Mouse (Mus musculus) cerebellum, postnatal 36 days (tissue): ENCODE measurements at regions not wholly inside any gene's neighbourhood (a gene's known extent, or its start where the extent isn't known, plus 50 kb on each side); places are given as distances from the start of the nearest gene placed in this dataset.
A peak's percentile ranks its signal among the peaks of the same experiment; 100 is the strongest.

Experiments
- DNase-seq, 2 experiments: peaks; one replicate each; pipeline ENCODE4 v3.0.0; 2021 to 2022; ENCODE audit warnings: mixed read lengths in 2 of 2

DNA sequence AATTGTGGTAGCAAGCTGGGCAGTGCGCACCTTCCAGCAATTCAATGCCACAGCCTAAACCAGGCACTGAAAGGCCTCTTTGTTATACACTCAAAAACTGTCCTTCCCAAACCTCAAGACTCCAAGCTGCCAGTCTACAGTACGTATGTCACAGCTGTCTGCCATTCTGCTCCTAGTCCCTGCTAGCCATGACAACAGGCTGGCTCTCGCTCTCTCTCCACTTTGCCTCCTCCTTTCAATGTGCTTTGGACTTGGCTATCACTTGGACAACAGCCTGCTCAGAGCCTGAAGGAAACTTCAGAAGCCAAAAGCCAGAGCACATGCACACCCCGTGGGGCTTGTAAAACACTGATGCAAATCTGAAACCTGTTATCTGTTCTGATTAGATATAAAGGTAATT is 125.9 kb upstream of the Plcz1 start:
- DNase-seq = no peak

DNA sequence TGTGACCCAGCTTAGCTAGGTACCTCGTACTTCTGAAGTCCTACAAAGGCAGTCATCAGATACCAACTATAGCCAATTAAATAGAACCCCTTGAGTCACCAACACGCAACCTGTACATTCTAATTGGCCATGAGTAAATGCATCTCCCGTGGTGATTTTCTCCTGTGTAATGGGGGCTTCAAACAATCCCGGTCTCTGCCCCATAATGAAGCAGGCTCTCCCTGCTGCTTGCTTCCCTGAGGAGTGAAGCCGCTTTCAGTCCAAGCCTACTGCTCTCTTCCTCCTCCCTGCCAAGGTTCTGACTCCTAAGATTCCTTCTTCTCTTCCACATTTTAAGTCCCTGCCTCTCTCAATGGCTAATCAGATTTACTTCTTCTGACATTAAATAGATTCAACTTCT is 121.5 kb upstream of the Plcz1 start:
- DNase-seq = no peak

DNA sequence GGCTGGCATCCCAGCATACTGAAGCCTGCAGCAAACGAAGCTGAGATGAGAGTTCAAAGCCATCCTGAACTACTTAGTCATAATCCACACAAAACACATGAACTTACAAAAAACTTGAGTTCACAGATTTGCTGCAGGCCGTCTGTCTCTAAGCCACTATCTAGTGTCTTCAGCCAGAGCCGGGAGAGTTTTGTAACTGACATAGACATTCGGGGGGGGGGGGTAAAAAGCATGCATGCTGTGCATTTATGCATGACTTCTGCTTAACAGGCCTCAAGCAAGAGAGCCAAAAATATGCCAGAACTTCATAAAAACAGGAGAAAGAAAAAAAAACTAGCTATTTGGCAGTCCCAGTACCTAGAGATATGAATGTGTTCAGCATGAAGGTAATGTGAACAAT is 120.2 kb upstream of the Plcz1 start:
- DNase-seq = no peak

DNA sequence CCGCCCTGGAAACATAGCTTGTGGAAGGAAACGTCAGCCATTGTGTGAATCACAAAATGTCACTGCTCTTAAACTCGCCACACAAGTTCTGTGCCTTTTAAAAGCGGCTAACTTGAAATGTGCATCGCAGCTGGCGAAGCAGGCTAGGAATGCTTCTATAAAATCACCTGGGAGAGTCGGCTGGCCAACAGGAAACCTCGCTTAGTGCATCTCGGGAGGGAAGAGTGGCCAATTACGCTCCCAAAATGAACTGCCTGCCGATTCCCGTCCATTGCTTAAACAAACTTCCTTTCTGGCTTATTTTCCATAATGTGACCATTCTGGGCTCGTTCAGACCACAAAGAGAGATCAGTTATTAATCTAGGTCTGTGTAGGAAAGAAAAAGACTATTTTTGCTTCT is 119.7 kb upstream of the Plcz1 start:
- DNase-seq = no peak

DNA sequence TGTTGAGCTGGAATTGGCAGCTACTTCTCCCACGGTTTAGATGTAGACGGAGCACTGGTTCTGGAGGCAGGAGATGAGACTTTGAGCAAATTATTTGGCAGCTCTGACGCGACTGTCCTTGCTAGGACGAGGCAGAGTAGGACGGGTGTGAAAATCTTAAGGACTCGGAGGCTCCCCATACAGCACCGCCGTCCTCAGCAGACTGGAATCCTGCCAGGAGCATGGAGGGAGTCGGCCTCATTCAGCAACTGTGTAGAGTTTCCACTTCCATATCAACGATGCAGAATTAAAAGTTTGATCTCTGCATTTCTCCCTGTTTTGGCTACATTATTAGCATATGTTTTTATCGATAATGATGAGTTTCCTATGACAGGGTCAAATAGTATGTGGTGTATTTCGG is 117.7 kb upstream of the Plcz1 start:
- peak; percentile 20 for DNase-seq

DNA sequence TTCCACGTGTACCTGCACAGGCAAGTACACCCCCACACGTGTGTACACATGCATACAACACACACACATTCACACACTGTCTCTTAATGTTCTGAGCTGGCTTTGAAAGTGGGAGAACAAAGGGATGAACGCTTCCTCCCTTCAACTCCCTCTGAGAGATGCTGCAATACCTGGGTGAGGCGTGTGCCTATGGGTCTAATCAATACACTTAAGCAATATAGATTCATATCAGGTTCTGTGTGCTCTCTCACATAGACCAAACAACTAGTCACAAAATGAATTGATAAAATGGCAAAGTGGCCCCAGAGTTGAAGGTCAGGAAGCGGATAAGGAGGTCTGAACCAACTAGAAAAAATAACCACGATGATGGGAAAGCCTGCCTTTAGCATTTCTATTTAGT is 116.1 kb upstream of the Plcz1 start:
- DNase-seq = no peak

DNA sequence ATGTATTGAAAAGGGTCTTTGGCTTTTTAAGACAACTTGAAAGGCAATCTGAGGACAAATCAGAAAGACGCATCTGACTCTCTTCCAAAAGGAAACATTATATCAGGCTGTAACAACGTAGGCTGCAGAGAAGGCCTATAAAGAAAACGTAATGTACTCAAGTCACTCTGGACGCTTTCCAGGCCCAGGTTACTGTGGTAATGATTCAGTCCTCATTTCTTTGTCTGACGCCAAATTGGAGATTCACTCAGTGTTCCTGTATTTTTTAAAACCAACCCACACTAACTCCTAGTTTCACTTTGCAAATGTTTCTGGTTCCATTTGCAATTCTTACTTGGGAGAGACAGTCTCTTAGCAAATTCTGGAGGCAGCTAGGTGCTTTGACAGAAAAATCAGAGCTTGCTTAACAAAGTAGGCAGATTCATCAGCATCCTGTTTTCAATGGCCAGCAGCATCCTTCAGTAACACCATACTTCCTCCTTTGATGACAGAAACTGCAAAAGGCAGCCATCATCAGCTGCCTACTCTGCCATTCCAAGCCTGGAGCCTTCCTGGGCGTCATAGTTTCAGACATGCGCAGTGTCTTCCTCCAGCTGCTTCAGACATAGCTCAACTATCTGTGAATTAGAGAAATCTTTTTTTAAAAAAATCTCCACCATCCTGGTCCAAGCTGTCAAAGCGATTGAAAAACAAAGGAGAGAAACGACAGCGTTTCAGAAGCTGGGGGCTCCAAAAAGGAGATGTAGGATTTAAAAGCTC is 111.3 kb upstream of the Plcz1 start:
- no peak for DNase-seq

DNA sequence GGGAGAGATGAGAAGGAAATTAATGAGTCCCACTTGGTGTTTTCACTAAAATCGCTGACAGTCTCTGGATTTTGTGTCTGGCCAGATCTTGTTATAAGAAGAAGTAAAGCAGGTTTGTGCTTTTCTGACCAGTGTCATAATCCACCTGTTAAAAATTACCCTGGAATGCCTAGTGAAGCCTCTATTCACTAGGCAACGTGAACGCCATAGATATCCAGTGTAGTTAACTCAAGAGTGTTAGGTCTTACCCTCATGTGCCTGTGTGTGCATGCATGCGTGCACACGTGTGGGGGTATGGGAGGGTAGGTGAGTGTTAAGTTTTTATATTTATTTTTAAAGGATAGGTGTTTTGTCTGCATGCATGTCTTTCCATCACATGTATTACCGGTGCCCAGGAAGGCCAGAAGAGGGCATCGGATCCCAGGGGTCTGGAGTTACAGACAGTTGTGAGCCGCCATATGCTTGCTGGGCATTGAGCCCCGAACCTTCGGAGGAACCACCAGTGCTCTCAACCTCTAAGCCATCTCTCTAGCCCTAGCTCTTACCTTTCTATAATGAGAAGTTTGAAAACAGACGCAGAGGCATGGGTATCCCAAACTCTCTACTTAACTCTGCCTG is 107.5 kb upstream of the Plcz1 start:
- DNase-seq = no peak

DNA sequence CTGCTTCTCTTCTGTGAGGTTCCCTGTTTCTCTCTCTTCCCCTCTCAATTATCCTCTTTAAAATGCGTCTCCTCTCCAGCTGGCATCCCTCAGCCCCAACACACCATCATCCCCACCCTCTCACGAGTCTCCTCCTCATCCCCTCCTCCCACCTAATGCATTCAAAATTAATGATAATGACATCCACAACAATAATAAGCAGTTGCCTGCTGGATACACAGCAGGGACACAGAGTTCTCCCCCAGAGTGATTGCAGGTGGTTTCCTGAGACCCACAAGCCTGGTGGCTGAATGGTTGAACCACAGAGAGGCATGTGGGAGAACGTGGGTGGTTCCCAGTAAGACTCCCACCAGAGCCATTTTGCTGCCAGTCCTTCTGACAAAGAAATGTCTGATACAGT is 106.9 kb upstream of the Plcz1 start:
- no peak for DNase-seq

DNA sequence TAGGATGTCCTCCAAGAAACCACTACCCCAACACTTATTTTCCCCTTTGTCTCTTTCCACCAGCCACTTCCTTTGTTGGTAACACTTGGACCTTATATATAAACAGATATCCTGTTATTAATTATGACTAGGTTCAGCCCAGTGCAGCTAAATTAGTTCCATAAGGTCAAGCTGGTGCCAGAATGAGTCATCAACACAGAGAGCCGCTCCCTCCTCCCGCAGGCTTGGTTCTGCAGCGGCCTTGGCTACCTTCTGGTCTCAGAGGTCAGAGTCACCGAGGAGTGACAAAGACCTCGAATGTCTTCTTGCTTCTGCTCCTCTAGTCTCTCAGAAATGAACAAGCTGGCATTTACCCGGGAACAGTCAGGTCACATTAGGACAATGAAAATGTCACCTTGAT is 106.5 kb upstream of the Plcz1 start:
- DNase-seq = peak; percentile 14 to 28

DNA sequence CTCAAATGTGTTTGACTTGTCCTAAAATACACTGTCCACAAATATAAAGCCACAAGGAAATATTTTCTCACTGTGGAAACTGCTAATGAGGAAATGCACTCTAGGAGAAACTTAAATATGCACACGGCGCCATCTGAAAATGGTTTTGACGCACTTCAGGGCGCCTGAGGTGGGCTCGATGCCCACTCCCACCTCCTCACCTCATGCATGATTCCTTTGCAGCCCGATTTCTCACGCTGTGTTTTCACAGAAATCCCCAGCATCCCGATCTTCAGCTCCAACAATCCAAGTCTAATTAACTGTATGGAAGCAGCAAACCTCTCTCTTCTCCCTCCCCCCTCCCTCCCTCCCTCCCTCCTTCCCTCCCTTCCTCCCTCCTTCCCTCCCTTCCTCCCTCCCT is 92.5 kb upstream of the Plcz1 start:
- DNase-seq = no peak

DNA sequence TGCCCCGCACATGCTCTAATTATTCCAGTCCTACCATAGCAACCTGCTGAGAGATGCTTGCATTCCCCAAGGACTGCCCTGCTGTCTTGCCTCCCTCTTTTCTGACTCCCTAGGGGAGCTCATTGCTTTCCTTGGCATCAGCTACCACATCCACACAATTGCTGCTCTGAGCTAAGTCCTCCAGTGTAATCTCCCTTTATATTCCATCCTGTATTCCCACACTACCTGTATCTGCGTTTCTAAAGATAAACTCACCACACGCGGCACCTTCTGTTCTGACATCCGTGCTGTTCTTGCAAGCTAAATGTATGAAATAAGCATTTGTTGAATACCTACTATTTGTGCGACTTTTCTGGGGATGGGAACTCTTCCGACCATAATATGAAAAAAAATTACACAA is 85.4 kb upstream of the Plcz1 start:
- no peak for DNase-seq

DNA sequence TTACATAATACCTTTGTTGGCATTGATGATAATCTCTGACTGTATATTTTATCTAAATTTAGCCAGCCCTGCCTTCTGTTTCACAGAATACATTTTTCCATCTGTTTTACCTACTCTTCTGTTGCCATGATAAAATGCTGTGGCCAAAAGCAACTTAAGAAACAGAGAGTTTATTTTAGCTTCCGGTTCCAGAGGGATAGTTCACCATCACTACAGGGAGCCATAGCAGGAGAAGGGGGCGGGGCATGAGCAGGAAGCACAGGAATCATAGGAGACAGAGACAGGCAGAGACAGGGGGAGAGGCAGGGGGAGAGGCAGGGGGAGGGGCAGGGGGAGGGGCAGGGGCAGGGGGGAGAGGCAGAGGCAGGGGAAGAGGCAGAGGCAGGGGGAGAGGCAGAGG is 72.8 kb upstream of the Plcz1 start:
- DNase-seq = no peak

DNA sequence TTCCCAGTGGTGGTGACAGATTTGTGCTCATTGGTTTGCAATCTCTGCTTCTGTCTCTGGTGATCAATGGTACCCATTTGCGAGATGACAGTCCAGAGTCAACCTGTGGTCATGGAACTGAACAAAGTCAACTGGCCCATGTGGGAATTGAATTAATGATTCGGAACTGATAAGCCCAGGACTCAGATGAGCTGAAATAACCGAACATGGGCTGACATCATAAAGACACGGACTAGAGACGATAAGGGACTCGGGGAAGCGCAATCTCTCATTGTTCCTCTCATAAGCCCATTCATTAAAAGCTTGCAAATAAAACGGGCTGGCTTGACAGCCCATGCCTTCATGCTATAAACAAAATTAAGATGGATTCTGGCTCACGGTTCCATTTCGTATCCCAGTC is 70.8 kb upstream of the Plcz1 start:
- DNase-seq = no peak

DNA sequence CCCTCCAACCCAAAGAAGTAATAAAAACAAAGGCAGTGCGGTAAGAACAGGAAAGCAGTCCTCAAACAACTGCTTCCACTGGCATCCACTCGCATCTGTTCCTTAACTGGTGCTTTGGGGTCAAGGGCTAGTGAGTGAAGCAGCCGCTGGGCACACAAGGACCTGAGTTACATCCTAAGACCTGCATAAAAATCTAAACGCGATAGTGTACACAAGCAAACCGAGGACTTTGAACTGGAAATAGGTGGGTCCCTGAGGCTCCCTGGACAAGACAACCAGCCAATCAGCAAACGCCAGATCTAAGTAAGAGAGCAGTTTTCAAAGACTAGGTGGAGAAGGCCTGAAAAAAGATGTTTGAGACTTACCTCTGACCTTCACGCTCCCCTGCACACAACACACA is 66.8 kb upstream of the Plcz1 start:
- no peak for DNase-seq

DNA sequence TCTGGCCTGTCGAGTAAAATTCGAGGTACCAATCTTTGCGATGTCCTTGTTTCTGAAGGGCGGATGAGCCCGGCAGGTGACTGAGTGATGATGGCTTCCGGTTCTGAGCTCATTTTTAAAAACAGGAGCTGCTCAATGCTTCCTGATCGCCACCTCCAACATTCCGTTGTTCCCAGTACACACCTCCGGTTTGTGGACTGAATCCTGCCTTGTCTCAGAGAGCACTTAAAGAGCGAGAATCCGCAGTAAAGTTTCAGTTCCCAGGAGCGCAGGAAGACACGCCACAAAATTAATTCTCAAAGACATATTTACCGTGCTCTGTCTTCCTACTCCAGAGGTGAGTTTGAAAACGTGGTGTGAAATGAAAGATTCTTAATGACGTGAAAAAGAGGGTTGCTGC is 66.4 kb upstream of the Plcz1 start:
- DNase-seq = no peak

DNA sequence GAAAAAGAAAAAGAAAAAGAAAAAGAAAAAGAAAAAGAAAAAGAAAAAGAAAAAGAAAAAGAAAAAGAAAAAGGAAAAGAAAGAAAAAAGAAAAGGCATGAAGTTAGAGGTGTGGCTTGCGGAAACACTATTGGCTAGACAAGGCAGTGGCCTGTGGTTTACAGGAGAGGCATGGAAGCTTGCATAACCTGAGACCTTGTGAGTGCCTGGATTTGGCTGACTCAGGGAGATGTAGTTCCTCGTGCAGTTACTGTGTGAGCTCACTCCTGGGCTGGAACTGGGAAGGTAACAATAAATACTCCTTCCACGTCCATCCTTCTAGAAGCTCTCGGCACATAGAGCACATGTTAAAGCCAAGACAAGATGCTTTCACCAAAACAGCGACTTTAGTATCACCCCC is 64.9 kb upstream of the Plcz1 start:
- no peak for DNase-seq

DNA sequence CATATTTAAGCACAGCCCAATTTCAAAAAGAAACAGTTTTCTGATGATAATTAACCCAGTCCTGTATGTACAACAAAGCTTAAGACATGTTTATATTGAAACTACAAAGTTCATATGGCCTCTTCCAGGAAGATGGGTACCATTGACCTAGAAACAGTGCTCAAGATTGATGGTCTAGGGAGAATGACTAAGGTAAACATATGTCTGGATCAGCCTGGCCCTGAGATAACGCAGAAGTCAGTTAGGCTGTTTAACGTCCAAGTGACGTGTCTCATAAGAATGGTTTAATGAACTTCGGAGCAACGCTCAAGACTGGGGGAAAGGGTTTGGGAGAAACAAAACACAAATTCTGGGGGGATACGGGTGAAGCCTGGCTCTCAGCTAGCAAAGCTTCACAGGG is 60.8 kb upstream of the Plcz1 start:
- DNase-seq = no peak

DNA sequence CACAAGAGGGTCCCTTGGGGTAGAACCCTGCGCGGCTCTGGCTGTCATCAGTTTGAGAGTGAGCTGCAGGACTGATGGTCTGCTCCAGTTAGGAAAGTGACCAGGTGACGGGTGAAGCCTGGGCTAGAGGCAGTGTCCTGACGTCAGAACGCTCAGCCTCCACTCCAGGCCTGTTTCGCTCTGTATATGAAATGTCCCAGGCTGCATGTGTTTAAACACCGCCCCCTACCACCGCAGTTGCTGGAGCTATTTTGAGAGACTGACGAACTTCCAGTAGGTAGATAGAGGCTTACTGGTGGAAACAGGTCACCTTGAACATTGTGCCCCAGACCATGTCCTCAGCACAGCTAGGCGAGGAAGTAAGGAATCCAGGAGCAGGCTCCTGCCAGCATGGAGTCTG is 54.2 kb upstream of the Plcz1 start:
- DNase-seq = no peak
